Mouse (Mus musculus): Measurements from ENCODE around the gene Crygn.

The Crygn gene

DNA sequence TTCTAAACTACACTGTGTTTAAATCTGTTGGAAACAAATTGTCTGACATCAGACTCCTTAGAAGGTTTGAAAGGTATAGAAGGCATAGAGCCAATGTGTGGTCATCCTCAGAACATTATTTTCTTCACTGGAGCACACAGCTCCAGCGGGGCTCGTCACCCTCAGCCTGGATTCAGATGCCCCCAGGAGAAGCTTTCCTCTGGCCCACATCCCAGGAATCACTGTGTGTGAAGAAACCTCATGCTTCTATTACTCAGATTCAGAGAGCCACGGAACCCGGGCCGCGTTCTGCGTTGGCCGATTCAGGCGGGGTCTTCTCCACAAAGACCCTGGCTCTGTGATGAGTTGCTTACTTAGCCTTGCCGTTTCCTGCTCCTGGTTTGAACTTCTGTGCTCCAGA lies 13.9 kb downstream of the Crygn start:
- no peak for DNase-seq

DNA sequence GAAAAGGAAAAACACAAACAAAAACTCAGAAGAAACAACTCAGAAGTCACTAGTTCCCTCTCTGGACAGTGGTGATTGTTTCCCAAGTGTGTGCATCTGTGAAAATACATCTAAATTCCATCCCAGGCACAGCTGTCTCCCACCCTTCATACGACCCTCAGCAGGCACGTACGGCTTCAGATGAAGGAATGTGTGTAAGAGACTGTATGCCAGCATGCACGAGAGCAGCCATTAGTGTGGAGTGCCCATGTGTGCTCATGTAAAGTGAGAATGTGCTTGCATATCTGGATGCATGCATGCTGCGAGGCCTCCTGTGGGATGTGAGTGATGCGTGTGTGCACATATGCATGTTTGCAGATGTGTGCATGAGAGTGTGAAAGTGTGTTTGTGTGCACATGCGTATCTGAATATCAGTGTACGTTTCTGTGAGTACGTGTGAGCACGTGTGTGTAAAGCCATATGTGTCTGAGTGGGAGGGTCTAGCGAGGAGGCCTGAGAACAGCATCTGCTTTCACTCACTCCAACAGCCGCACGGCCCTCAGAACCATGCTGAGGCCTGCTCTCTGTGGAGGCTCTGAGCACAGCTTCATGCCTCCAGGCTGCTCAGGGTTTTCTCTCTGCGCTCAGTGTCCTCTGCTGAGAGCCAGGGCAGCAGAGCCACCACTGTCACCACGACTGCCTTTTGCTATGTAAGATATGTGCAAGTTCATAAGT lies 16.5 kb downstream of the Crygn start:
- DNase-seq = no peak

DNA sequence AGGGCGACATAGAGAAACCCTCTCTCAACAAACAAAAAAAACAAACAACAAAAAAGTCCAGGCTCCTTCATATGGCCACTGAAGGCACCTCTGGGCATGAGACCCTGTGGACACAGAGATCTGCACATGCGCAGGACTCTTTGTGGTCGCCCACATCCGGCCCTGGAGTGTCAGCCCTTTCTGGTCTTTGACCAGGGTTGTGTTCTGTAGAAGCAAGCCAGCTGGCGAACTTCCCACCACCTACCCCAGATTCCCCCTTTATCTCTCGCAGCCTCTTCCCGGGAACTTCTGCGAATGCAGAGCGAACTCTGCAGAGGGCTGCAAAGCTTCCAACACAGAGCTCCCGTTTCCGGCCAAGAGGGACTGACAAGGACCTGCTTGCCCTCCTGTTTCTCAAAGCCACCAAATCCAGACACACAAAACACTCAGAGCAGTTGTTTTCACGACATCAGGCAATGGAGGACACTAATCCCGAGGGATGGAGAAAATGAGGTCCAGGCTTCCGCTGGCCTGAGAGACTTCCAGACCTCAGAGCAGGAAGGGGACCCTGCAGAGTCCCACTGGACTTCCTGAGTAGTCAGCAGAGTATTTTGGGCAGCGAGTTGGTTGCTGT lies 18.6 kb downstream of the Crygn start:
- DNase-seq = peak; percentile 79 to 89

DNA sequence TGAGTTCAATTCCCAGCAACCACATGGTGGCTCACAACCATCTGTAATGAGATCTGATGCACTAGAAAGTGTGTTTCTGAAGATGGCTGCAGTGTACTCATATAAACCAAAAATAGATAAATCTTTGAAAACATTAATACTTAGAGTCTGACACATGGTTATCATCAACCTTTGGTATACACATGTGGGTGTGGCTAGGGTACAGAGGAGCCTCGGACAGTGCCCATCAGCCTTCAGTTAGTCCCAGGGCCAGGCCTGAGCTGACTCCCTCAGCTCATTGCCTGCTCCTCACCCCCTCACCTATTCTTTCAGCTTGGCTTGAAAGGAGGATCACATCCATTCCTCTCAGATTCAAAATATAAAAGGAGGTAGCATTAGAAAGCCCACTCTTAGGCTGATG lies 19.3 kb downstream of the Crygn start:
- no peak for DNase-seq

DNA sequence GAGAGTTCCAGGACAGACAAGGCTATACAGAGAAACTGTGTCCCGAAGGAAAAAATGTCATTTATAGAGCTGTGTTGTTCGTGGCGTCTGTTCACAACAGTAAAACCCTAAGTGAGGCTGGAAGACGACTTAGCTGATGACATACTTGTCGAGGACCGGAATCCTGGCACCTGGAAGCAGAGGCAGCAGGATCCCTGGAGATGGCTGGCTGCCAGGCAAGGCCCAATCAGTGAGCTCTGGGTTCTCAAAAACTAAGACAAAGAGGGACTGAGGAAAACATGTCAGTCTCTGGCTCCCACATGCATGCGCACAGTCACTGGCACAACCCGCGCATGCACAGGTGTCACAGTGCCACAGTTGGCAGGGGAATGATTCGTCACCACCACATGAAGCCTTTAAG lies 20.2 kb downstream of the Crygn start:
- no peak for DNase-seq

DNA sequence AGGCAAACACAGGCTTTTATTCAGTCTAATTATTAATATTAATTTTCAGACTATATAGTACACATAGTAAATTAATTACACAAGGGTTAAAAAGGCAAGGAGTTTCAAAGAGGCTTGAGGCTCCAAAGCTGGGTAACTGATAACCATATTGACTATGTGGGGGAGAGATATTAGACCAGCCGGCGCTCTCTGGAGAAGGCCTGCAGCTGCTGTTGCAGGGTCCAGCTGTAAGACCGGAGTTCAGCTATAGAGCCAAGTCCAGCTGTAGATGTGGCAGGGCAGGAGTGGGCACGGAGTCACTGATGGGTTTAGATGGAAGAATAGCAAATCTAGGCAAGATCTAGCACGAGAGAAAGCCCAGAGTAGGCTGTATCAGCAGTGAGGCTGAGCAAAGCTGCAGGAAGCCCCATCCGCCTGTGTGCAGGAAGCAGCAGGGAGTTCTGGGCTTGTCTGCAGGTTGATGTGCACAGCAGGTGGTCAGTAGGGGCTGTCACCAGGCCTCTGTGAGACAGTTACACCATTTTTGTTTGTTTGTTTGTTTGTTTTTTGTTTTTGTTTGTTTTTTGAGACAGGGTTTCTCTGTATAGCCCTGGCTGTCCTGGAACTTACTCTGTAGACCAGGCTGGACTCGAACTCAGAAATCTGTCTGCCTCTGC lies 23.9 kb downstream of the Crygn start:
- no peak for DNase-seq

DNA sequence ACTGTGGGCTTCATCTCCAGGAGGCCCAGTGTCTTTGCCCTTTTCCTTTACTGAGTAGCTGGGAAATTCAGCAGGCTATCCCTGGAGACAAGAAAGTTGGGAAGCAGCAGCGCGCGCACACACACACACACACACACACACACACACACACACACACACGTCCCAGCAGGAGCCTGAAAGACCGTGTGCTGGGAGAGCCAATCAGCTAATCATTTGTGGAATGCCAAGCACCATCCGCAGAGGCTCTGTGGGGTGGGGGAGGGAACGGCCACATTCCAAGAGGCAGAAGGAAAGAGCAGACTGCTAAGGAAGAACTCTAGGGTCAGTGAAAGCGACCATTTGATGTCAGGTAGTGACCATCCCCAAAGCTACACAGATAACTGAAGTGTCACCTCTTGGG lies 24.7 kb downstream of the Crygn start:
- DNase-seq = peak; percentile 69 to 86

DNA sequence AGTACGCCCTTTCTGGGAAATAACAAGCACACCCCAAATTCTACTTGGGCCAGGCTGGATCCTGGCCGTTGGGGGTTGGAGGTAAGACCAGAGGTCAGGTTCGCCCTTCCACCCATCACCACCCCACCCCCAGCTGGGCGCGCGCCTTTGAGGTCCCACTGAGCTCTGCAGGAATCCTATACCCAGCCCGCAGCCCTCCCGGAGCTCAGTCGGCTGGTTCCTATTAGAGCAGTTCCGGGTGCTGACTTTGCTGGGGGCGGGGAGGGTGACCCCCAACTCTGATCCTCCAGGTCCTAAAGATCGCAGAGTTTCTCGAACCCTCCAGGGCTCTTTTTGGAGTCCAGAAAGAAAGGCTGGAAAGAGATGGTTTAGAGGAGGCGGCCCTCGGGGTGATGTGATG lies 26.8 kb downstream of the Crygn start:
- DNase-seq = peak; percentile 34 to 57

DNA sequence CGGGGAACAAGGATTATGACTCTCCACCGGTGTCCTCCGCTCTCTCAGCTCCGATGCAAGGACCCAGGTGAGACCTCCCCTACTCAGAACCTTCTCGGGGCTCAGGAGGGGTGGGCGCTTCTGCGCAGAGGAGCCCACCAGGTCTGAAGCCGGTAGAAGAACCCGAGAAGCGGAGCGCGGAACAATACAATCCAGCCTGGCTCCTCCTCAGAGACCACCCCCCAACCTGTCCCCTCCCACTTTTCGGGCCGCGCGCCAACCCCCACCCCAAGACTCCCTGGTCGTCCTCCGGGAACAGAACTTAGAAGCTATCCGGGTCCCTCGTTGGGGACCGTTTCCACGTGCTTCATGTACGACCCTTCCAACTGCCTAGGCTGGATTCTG lies 27.3 kb downstream of the Crygn start, which contains the start of gene Wdr86:
Gene Wdr86, minus strand, starts transcription at position 240 of the 384 bp plus-strand sequence.
- peak in 1 of 2 experiments; percentile 55 for DNase-seq

DNA sequence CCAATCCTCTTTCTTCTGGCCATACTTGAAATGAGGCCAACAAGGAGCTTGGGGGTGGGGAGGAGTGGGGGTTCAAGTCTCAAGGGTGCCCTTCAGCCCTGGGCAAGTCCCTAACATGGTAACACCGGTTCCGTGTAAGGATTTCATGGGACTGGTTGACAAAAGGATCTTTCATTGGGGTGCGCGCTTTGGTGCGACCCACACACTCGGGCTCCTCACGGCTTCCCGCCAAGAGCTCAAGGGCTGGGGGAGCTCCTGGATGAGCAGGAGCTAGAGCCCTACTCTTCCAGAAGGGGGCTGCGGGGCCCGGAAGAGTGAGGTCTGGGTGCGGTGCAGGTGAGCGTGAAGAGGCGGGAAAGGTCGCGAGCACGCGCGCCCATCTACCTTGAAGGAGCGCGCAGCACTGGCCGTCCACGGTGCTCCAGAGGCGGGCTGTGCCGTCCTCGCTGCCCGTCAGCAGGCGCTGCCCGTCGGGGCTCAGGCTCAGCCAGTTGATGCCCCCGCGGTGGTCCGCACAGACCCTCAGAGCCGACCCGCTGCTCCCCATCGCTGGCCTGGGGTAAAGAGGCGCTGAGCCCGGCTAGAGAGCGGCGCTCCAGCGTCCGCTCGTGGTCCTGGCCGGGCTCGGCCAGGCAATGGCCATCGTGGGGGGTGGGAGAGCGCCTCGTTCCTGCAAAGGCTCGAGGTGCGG lies 27.9 kb downstream of the Crygn start:
- DNase-seq = no peak

DNA sequence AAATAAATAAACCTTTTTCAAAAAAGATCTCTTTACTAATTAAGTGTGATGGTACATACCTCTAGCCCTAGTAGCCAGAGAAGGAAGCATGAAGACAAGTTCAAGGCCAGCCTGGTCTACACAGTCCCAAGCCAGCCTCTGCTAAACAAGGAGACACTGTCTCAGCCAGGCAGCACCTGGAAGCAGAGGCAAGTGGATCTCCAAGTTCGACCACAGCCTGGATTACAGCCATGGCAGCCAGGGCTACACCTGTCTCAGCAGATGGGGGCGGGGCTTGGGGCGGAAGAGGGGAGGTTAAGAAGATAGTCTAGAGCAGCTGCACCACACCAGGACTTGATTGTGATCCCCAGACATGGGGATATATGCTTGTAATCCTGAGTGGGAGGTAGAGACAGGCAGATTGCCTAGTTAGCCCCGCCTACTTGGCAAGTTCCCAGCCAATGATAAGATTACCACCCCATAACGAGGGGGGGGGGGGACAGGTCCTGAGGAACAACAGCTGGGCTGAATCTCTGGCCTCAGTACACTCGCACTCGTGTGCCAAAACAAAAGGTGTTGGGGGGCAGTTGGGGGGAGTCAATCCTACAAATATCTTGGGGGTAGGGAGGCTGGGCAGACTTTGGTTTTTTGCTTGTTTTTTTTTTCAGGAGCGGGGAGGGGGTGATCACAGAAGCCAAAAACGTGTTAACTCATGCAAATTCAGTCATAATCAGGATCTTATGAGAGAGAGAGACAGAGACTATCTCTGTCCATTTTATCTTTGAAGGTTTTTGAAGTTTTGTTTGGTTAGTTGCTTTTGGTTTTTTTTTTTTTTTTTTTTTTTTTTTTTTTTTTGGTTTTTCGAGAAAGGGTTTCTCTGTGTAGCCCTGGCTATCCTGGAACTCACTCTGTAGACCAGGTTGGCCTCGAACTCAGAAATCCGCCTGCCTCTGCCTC lies 30.6 kb downstream of the Crygn start:
- peak; percentile 48 to 57 for DNase-seq

DNA sequence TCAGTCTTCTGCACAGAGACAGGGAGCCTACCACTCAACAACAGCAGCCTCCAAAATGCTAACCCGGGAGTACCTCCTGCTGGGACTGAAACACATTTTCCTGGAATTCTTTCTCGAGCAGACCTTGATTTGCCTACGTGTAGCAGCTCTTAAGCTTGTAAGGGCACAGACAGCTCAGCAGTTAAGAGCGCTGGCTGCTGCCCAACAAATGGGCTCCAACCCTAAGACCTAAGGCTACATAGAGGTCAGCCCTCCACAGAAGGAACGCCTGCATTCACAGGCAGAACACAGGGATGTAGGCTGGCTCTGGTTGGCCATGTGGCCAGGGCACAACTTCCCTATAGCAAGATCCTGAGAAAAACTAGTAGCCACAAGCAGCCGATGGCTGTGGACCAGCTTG lies 31.9 kb downstream of the Crygn start:
- DNase-seq = no peak

DNA sequence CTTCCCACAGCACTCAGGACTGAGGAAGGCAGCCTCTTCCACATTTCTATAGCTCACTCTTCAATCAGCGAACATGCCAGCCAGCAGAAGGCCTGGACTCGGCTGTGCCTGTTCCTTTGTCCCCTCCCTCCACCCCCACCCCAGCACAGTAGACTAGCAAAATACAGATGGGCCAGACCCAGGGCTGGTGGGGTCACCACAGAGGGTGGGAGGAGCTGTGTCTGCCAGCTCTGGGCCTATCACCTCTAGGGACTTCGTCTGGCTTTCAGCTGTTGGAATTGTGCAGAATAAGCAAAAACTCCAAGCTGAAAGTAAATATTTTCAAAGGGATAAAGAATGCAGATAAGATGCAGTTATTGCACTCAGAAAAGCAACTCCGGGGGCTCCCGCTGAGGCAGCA lies 33.0 kb downstream of the Crygn start:
- DNase-seq = peak; percentile 37 to 86

DNA sequence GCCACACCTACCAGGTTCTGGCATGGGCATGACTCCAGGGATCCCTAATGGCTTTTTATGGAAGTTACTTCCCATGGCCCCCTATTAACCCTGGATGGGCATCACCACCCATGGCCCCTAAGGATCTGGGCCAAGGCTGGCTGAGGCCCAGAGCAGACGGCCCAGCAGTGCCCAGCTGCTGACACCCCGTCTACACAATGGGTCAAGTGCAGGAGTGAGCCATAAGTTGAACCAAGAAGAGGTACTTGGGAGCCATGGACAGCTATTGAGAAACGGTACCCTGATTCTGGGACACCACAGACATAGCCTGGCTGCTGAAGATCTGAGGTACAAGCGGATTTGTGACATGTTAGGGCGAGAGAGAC lies 33.6 kb downstream of the Crygn start:
- peak in 1 of 2 experiments; percentile 52 for DNase-seq

DNA sequence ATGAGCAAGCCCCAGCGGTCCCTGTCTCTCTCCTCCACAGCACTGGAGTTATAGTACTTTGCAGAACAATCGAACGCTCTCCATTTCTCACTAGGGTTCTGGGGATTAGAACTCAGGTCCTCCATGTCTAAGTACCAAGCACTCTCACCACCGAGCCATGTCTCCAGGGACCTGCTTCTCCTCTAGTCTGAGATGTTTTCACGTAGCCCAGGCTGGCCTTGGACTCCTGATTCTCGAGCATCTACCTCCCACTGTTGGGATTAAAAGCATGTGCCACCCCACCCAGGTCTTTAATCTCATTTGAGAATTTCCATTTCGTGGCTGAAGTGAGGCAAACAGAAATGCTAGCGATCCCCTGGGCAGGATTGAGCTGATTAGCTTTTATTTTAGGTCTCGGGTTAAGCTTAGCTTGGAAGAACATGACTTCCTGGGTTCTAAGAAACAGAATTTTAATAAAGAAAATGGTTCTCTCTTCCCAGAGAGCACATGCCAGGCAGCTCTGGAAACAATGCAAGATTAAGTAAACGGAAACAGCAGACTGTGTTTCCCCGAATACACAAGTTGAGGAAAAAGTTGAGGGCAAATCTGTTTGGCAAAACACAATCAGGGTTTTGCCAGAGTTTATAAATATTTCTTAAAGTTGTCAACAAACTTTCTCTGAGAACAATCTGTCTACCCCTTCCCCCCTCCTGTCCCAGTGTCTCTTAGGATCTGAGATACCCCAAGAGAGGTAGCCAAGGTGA lies 34.1 kb downstream of the Crygn start:
- no peak for DNase-seq

DNA sequence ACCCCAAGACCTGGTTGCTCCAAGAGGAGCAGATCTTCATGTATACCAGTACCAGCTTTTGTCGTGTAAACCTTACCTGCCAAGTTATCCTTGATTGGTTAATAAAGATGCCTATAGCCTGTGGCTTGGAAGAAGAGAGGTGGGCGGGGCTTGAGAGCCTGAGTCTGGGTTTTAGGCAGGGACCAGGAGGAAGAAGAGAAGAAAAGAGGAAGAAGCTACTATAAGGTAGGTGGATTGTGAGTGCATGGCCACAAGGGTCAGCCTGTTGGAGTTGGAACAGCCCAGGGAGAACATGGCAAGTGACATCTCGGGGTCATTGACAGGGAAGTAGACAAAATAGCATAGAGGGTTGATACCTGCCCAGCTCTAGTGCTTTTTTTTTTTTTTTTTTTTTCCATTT lies 38.0 kb downstream of the Crygn start:
- no peak for DNase-seq

DNA sequence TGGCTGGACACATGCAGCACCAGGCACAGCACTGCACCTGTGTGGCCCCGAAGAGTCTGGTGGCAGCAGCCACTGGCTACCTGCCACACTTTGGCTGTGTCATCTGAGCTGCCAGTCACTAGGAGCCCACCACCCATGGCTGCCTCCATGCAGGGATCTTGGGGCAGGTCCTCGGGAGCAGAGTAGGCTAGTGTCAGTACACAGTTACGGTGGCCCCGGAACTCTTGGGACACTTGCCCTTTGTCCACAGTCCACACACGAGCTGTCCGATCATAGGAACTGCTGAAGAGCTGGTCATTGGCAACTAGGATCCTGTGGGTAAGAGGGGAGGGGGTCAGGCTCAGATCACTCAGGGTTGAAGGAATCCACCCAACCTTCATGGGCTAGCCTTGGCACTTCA lies 39.7 kb downstream of the Crygn start:
- DNase-seq = no peak

DNA sequence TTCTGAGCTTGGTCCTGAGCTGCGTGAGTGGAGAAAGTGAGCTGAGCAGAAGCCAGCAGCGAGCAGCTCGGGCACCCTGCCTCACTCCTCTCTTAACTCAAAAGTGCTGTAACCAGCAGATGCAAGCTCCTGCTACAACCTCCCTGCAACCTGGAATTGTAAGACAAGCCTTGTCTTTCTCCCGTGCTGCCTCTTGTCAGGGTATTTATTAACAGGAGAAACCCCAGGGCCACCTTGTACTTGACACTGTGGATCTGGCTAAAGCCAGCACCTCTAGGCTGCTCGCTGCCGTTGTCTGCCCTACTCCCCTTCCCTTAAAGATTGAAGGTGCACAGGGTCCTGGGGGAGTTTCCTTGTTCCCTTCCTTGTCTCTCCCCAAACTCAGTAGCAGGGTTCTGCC lies 43.8 kb downstream of the Crygn start:
- no peak for DNase-seq

DNA sequence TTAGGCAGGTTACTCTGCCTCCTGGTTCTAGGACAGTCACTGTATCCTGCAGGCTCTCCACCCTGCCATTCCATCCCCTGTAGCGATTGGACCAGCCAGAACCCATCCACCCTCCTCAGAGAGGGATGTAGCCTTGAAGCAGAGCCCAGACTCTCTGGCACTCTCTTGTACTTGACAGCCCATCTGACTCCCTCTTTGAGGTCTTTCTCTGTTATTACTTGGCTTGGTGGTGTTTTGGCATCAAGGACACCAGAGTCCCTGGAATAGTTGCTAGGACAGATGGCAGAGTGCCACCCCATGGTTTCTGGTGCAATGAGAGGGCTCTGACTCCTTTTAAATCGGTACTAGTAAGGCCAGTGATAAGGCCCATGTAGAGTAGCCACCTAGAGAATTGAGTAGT lies 44.6 kb downstream of the Crygn start:
- peak in 1 of 2 experiments; percentile 33 for DNase-seq

DNA sequence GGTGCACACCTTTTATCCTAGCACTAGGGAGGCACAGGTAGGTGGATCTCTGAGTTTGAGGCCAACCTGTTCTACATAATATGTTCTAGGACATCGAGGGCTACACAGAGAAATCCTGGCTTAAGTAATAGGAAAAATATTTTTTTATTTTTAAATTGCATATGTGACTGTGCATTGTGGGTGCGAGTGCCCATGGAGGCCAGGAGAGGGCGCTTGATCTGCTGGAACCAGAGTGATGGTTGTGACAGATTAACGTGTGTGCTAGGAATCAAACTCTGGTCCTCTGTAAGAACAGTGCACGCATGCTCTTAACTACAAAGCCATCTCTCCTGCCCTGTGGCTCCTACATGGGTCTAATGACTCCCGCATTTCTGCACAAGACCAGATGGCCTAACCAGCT lies 46.2 kb downstream of the Crygn start:
- no peak for DNase-seq

DNA sequence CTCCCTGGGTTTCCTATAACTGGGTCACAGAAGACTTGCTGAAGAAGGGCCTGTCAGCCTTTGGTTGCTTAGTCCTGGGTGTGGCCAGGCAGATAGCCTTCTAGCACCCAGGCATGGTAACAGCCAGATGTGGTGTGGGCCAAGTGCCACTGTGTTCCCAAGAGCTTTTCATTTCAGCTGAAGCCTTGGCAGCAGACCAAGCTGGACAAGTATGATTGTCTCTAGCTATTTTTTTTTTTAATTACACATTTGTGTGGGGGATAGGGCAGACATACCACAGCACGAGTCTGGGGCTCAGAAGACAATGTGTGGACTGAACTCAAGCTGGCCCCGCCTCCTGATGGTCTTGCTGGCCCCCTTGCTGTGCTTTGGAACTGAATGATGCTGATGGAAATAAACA lies 47.8 kb downstream of the Crygn start:
- DNase-seq = peak; percentile 65 to 85

DNA sequence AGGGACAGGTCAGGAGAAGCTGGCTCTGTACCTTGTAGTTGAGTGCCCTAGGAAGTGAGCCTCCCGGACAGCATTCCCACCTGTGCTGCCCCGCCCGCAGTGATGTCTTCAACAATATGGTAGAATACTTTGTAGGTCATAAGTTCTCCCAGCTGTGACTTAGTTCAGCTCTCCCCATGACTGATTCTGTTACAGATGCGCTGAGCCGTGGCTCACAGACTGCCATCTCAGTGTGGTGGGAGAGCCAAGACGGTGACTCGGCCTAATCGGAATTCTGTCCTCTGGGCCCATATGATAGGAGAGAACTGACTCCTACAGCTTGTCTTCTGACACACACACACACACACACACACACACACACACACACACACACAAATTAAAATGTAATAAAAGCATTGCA lies 53.2 kb downstream of the Crygn start:
- no peak for DNase-seq
